Mouse (Mus musculus) liver, adult 2 months (tissue): ENCODE measurements around the gene Il6. TPM values are rescaled to one million over a fixed set of nuclear protein-coding genes. Genes with fewer than 3 reads are reported as not detected.
"Not testable (repeated sequence)": the region's sequence is repeated elsewhere in the genome, so short reads cannot be mapped to it uniquely, and the experiment has no call there.

Experiments used
- DNase-seq: peaks from one replicate; pipeline ENCODE4 v3.0.0-alpha.2; 2011; ENCODE audit warnings: low read depth, low spot score; ENCODE audit errors: extremely low read depth
- H3K27ac ChIP-seq: fragments of 200-500 bp; replicated peaks from 2 replicates; pipeline ENCODE4 v1.5.1; 2012; ENCODE audit warnings: low read depth, mild to moderate bottlenecking, control low read depth, inconsistent platforms, low read length; ENCODE audit not compliant: insufficient read depth
- H3K27me3 ChIP-seq: fragments of 200-500 bp; 2 replicates; pipeline ENCODE4 v1.6.1; 2012; ENCODE audit warnings: mild to moderate bottlenecking, moderate library complexity, low read length, inconsistent platforms; ENCODE audit not compliant: control insufficient read depth, insufficient read depth
- H3K36me3 ChIP-seq: fragments of 200-500 bp; 2 replicates; pipeline ENCODE4 v1.6.1; 2012; ENCODE audit warnings: low read length, inconsistent platforms; ENCODE audit not compliant: control insufficient read depth, insufficient read depth
- H3K4me1 ChIP-seq: fragments of 200-500 bp; 2 replicates; pipeline ENCODE4 v1.6.1; 2011; ENCODE audit warnings: low read length; ENCODE audit not compliant: control insufficient read depth, insufficient read depth
- H3K4me3 ChIP-seq: fragments of 200-500 bp; 2 replicates; pipeline ENCODE4 v1.5.1; 2011; ENCODE audit warnings: low read depth, mild to moderate bottlenecking, control low read depth, low read length, moderate library complexity; ENCODE audit not compliant: insufficient read depth
- H3K79me2 ChIP-seq: fragments of 200-500 bp; 2 replicates; pipeline ENCODE4 v1.6.1; 2012; ENCODE audit warnings: inconsistent platforms, mild to moderate bottlenecking, low read length, moderate library complexity; ENCODE audit not compliant: control insufficient read depth, insufficient read depth
- H3K9ac ChIP-seq: fragments of 200-500 bp; 2 replicates; pipeline ENCODE4 v1.6.1; 2012; ENCODE audit warnings: low read depth, mild to moderate bottlenecking, control low read depth, inconsistent platforms, low read length
- CTCF ChIP-seq: fragments of 200-500 bp; IDR thresholded peaks from 2 replicates; pipeline ENCODE4 v1.5.1; 2011; ENCODE audit warnings: low read depth, low read length, control low read depth
- POLR2A ChIP-seq: fragments of 200-500 bp; IDR thresholded peaks from 2 replicates; pipeline ENCODE4 v1.6.1; 2011; ENCODE audit warnings: low read length, control low read depth; ENCODE audit not compliant: insufficient read depth; ENCODE audit errors: extremely low read depth
- WGBS: fragments of 180-500 bp; shearing (Covaris S2); methylation state at CpG from one replicate; pipeline ENCODE4 v1.1.7; 2018; 5-methylcytosine and 5-hydroxymethylcytosine counted together
- polyA plus RNA-seq: library from polyadenylated mRNA; depleted of rRNA; stranded (reverse); fragments of >200 nt; gene quantifications from 2 replicates; pipeline ENCODE4 v1.2.3, GENCODE M21; 2012
- total RNA-seq: library from RNA; depleted of rRNA; stranded (reverse); fragments of >200 nt; gene quantifications from 2 replicates; pipeline ENCODE4 v1.2.3, GENCODE M21; 2014

The Il6 gene
- total and polyA plus RNA-seq, 2 experiments, result 0.10 TPM; not detected in 1

- WGBS, result 98% methylated on average over 1 of the region's 1 CpGs
- TF ChIP-seq POLR2A (no peak), CTCF (no peak)
- H3K79me2 ChIP-seq, result no peaks in the 10 kb centered on the region
Measured at GRCm38 (mm10) chr5:29993583-29993982, 19.3 kb upstream of the Il6 start.

GRCm38 (mm10) chr5:29994344-29994743, 18.6 kb upstream of the Il6 start:
- no peaks in the 10 kb centered on the region for H3K27me3 ChIP-seq
- 67% methylated on average over 1 of the region's 1 CpGs for WGBS
- H3K4me1 ChIP-seq, result no peaks in the 10 kb centered on the region
- H3K9ac ChIP-seq, result no peak overlapping the region
- H3K36me3 ChIP-seq, result no peaks in the 10 kb centered on the region
- DNase-seq, result no peak
- H3K79me2 ChIP-seq, result no peaks in the 10 kb centered on the region
- no peak overlapping the region for H3K4me3 ChIP-seq
- no peak for TF ChIP-seq POLR2A
- TF ChIP-seq CTCF, result no peak
- no peak overlapping the region for H3K27ac ChIP-seq

More at GRCm38 (mm10) chr5:29993583-29993982, 19.3 kb upstream of the Il6 start:
- Histone ChIP-seq H3K9ac (no peak overlapping the region), H3K36me3 (no peaks in the 10 kb centered on the region), H3K4me3 (no peak overlapping the region), H3K4me1 (no peaks in the 10 kb centered on the region), H3K27ac (no peak overlapping the region), H3K27me3 (no peaks in the 10 kb centered on the region)
- peak; percentile 15 for DNase-seq

GRCm38 (mm10) chr5:29997351-29997750, 15.6 kb upstream of the Il6 start:
- DNase-seq, result no peak
- H3K4me1 ChIP-seq, result no peaks in the 10 kb centered on the region
- no peak overlapping the region for H3K4me3 ChIP-seq
- 92% methylated on average over 1 of the region's 1 CpGs for WGBS
- no peaks in the 10 kb centered on the region for H3K79me2 ChIP-seq
- TF ChIP-seq CTCF, result no peak
- TF ChIP-seq POLR2A, result no peak
- H3K36me3 ChIP-seq, result no peaks in the 10 kb centered on the region
- H3K27me3 ChIP-seq, result no peaks in the 10 kb centered on the region
- H3K27ac ChIP-seq, result no peak overlapping the region
- H3K9ac ChIP-seq, result no peak overlapping the region

GRCm38 (mm10) chr5:30000921-30001320, 12.0 kb upstream of the Il6 start:
- H3K4me3 ChIP-seq, result no peak overlapping the region
- WGBS, result 69% methylated on average over 3 of the region's 3 CpGs
- TF ChIP-seq CTCF, result no peak
- TF ChIP-seq POLR2A, result no peak
- DNase-seq, result no peak
- H3K79me2 ChIP-seq, result no peaks in the 10 kb centered on the region
- no peaks in the 10 kb centered on the region for H3K27me3 ChIP-seq
- no peaks in the 10 kb centered on the region for H3K4me1 ChIP-seq
- no peak overlapping the region for H3K27ac ChIP-seq
- H3K36me3 ChIP-seq, result no peaks in the 10 kb centered on the region
- H3K9ac ChIP-seq, result no peak overlapping the region

GRCm38 (mm10) chr5:30014580-30014979, 1.7 kb downstream of the Il6 start:
- Histone ChIP-seq H3K27me3 (no peaks in the 10 kb centered on the region), H3K27ac (no peak overlapping the region), H3K4me1 (no peaks in the 10 kb centered on the region), H3K4me3 (no peak overlapping the region), H3K9ac (no peak overlapping the region), H3K79me2 (no peaks in the 10 kb centered on the region), H3K36me3 (no peaks in the 10 kb centered on the region)
- TF ChIP-seq CTCF (peak; percentile 10; the same call in 1 of the 2 replicates), POLR2A (no peak)
- 51% methylated on average over 2 of the region's 2 CpGs for WGBS
- peak; percentile 44 for DNase-seq

GRCm38 (mm10) chr5:30035862-30036261, 22.9 kb downstream of the Il6 start:
- peak; percentile 6 for DNase-seq
- not testable (repeated sequence) for H3K79me2 ChIP-seq, H3K36me3 ChIP-seq, H3K4me3 ChIP-seq, H3K27me3 ChIP-seq, H3K4me1 ChIP-seq, H3K27ac ChIP-seq, H3K9ac ChIP-seq
- WGBS, result 83% methylated on average over 4 of the region's 4 CpGs

GRCm38 (mm10) chr5:30037111-30037510, 24.2 kb downstream of the Il6 start:
- H3K4me3 ChIP-seq, H3K79me2 ChIP-seq, H3K27me3 ChIP-seq, H3K4me1 ChIP-seq, H3K36me3 ChIP-seq, DNase-seq, H3K9ac ChIP-seq, H3K27ac ChIP-seq: not testable (repeated sequence)
- 94% methylated on average over 2 of the region's 2 CpGs for WGBS

GRCm38 (mm10) chr5:30039324-30039723, 26.4 kb downstream of the Il6 start:
- not testable (repeated sequence) for DNase-seq, H3K79me2 ChIP-seq, H3K27me3 ChIP-seq, H3K9ac ChIP-seq, H3K27ac ChIP-seq, H3K4me3 ChIP-seq, H3K36me3 ChIP-seq, H3K4me1 ChIP-seq
- 76% methylated on average over 5 of the region's 5 CpGs for WGBS

GRCm38 (mm10) chr5:30039841-30040240, 26.9 kb downstream of the Il6 start:
- H3K27me3 ChIP-seq, H3K36me3 ChIP-seq, H3K79me2 ChIP-seq, H3K4me1 ChIP-seq, H3K9ac ChIP-seq, H3K27ac ChIP-seq, H3K4me3 ChIP-seq: not testable (repeated sequence)
- WGBS, result 81% methylated on average over 4 of the region's 4 CpGs
- DNase-seq, result peak; percentile 2
